Comparison of ENCODE assay signal across 21 mouse cellular contexts in genomic region chr14:8113616-8114015, GRCm38 (mm10).
"Had no signal": no experiment of that assay in that cellular context is flagged by ENCODE, and none has a peak within 500 bp of the region (broad histone marks: within the 10 kb centered on the region; RNA-seq: fewer than 3 reads in every experiment).

No protein-coding gene starts in this region.

- ATAC-seq: liver, postnatal 0 days; lung, postnatal 0 days; midbrain, embryonic 13.5 days had no signal

- H3K27ac ChIP-seq: kidney, embryonic 15.5 days; left cerebral cortex, adult 2 months; limb, embryonic 12.5 days; limb, embryonic 15.5 days; liver, embryonic 14.5 days; macrophage; midbrain, embryonic 13.5 days had no signal

- H3K36me3 ChIP-seq: limb, embryonic 12.5 days; limb, embryonic 15.5 days; midbrain, embryonic 13.5 days had no signal

- H3K9me3 ChIP-seq: kidney, embryonic 15.5 days; limb, embryonic 12.5 days; limb, embryonic 15.5 days; midbrain, embryonic 13.5 days had no signal

- H3K4me1 ChIP-seq: limb, embryonic 12.5 days; limb, embryonic 15.5 days; midbrain, embryonic 13.5 days had no signal

- H3K27me3 ChIP-seq: kidney, embryonic 15.5 days; limb, embryonic 12.5 days; limb, embryonic 15.5 days; midbrain, embryonic 13.5 days had no signal

- H3K9ac ChIP-seq: kidney, embryonic 15.5 days; limb, embryonic 12.5 days; limb, embryonic 15.5 days; liver, embryonic 14.5 days; liver, postnatal 0 days; lung, embryonic 14.5 days; midbrain, embryonic 13.5 days had no signal

- H3K4me3 ChIP-seq: kidney, embryonic 15.5 days; left cerebral cortex, adult 2 months; limb, embryonic 12.5 days; limb, embryonic 15.5 days; midbrain, embryonic 13.5 days had no signal

- H3K4me2 ChIP-seq: kidney, embryonic 15.5 days; limb, embryonic 12.5 days; limb, embryonic 15.5 days; liver, embryonic 11.5 days; lung, embryonic 14.5 days; midbrain, embryonic 13.5 days had no signal

- DNase-seq: kidney, adult 8-10 months; kidney, postnatal 10 days; kidney, postnatal 36 days; layer of hippocampus, postnatal 36 days; left cerebral cortex, postnatal 4 days; liver, postnatal 0 days; lung, embryonic 14.5 days; right cerebral cortex, postnatal 14 days; right cerebral cortex, postnatal 4 days; thymus, adult 2 months; thymus, postnatal 14 days; thymus, postnatal 4 days had no signal
